Mouse (Mus musculus): Measurements from ENCODE around the gene Babam2. TPM values are rescaled to one million over a fixed set of nuclear protein-coding genes. Genes with fewer than 3 reads are reported as not detected.

Babam2 gene
- total and polyA plus RNA-seq, 2 experiments from 2014 or later = 30.9 to 58.9 TPM

DNA sequence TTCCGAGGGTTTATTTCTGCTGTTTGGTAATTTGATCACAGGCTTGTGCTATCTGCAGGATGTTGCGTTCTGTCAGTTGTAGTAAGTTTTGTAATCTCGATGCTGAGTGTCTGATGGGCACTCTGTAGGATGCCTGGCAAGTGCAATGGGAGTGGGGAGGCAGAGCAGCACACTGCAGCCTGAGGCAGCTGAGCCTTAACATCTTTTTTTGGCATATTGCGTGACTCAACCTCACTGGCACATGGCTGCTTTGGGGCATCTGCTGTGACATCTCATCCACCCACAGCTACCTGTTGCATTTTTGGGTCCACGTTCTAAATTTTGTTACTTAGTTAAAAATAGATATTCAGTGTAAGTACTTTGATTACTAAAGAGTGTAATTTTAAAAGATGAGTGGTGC, 7.5 kb downstream of the Babam2 start:
- WGBS = 88% methylated on average over 5 of the region's 5 CpGs
- H3K27me3 ChIP-seq (ENCODE audit: insufficient read depth, low read length) = no peaks in the 10 kb centered on the region
- TF ChIP-seq CTCF (IDR thresholded peaks at IDR 0.05) = no peak
- H3K27ac ChIP-seq (ENCODE audit: low read depth, low read length) = no peak overlapping the region
- no peaks in the 10 kb centered on the region for H3K9me3 ChIP-seq (ENCODE audit: low read length)
- no peak overlapping the region for H3K9ac ChIP-seq (replicated peaks; ENCODE audit: low read length, poor library complexity, severe bottlenecking)
- DNase-seq (ENCODE audit: low spot score) = no peak
- H3K4me2 ChIP-seq (ENCODE audit: low read depth, low read length, poor library complexity, severe bottlenecking) = no peak overlapping the region
- H3K36me3 ChIP-seq (ENCODE audit: insufficient read depth, low read length) = peaks cover 4% of the 10 kb centered on the region; the same call in 1 of the 2 replicates
- no peak for ATAC-seq (ENCODE audit: low FRiP score)
- no peaks in the 10 kb centered on the region for H3K4me1 ChIP-seq (ENCODE audit: insufficient read depth, low read length)
- H3K4me3 ChIP-seq (ENCODE audit: low read depth, low read length) = no peak overlapping the region

DNA sequence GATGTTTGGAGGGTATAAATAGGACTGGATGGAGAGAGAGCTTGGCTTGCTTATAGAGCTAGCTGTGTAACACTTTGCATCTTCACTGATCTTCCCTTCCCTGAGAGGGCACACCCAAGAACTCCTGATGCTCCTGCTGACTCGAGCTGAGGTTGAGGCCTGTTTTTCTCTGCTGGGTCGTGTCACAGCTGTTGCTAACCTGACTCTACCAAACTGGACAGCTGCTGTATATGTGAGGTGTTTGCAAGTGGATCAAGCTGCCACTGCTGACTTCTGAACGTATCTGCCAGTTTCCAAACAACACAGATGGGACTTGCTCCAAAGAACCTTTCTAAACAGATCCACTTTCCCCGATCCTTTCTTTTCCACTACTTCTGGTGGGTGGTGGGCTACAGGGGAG, 9.3 kb downstream of the Babam2 start:
- Histone ChIP-seq H3K9ac (replicated peaks; ENCODE audit: low read length, poor library complexity, severe bottlenecking) (no peak overlapping the region), H3K4me3 (ENCODE audit: low read depth, low read length) (no peak overlapping the region), H3K27me3 (ENCODE audit: insufficient read depth, low read length) (no peaks in the 10 kb centered on the region), H3K9me3 (ENCODE audit: low read length) (no peaks in the 10 kb centered on the region), H3K27ac (ENCODE audit: low read depth, low read length) (no peak overlapping the region), H3K4me1 (ENCODE audit: insufficient read depth, low read length) (no peaks in the 10 kb centered on the region), H3K36me3 (ENCODE audit: insufficient read depth, low read length) (peaks cover 4% of the 10 kb centered on the region; the same call in 1 of the 2 replicates), H3K4me2 (ENCODE audit: low read depth, low read length, poor library complexity, severe bottlenecking) (no peak overlapping the region)
- TF ChIP-seq CTCF (IDR thresholded peaks at IDR 0.05) = no peak
- no peak for ATAC-seq (ENCODE audit: low FRiP score)
- no peak for DNase-seq (ENCODE audit: low spot score)
- WGBS = 84% methylated on average over 4 of the region's 4 CpGs

DNA sequence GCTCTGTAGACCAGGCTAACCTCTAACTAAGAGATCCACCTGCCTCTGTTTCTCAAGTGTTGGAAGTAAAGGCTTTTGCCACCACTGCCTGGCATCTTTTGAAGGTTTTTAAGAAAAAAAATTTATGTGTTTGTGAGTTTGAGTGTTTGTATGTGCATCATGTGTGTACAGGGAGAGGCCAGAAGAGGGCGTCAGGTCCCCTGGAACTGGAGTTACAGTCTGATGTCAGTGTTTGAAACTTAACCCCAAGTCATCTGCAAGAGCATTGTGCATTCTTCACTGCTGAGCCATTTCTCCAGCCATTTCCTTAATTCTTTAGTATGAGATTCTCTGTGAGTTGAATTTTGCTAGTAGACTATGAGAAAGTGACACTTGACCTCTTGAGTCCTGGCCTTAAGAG, 11.9 kb downstream of the Babam2 start:
- Histone ChIP-seq H3K36me3 (ENCODE audit: insufficient read depth, low read length) (peaks cover 4% of the 10 kb centered on the region; the same call in 1 of the 2 replicates), H3K4me1 (ENCODE audit: insufficient read depth, low read length) (no peaks in the 10 kb centered on the region), H3K27ac (ENCODE audit: low read depth, low read length) (no peak overlapping the region), H3K9ac (replicated peaks; ENCODE audit: low read length, poor library complexity, severe bottlenecking) (no peak overlapping the region), H3K9me3 (ENCODE audit: low read length) (no peaks in the 10 kb centered on the region), H3K4me2 (ENCODE audit: low read depth, low read length, poor library complexity, severe bottlenecking) (no peak overlapping the region), H3K27me3 (ENCODE audit: insufficient read depth, low read length) (no peaks in the 10 kb centered on the region), H3K4me3 (ENCODE audit: low read depth, low read length) (no peak overlapping the region)
- ATAC-seq (ENCODE audit: low FRiP score) (no peak), DNase-seq (ENCODE audit: low spot score) (no peak)
- no peak for TF ChIP-seq CTCF (IDR thresholded peaks at IDR 0.05)
- WGBS = 82% methylated on average over 1 of the region's 1 CpGs

DNA sequence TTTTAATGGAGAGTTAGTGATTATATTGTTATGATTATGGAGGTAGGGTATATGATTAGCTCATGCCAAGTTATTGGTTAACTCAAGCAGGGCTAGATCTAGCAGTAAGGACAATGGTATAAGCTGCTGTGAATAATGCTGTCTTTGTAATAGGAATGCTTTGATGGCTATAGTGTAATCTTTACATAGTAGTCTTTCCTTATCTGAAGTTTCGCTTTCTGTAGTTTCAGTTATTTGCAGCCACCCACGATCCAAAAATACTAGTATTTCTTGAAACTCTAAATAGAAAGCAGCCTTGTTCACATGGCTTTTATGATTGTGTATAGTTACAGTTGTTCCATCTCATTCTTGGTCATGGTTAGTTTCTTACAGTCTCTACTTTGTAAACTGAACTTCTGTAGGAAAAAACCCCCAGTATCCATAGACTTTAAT, 15.8 kb downstream of the Babam2 start:
- no peak for DNase-seq (ENCODE audit: low spot score)
- no peak overlapping the region for H3K9ac ChIP-seq (replicated peaks; ENCODE audit: low read length, poor library complexity, severe bottlenecking)
- no peak for TF ChIP-seq CTCF (IDR thresholded peaks at IDR 0.05)
- H3K9me3 ChIP-seq (ENCODE audit: low read length) = no peaks in the 10 kb centered on the region
- H3K27me3 ChIP-seq (ENCODE audit: insufficient read depth, low read length) = no peaks in the 10 kb centered on the region
- H3K4me1 ChIP-seq (ENCODE audit: insufficient read depth, low read length) = no peaks in the 10 kb centered on the region
- whole genome bisulfite sequencing = 78% methylated on average over 2 of the region's 2 CpGs
- no peaks in the 10 kb centered on the region for H3K36me3 ChIP-seq (ENCODE audit: insufficient read depth, low read length)
- no peak for ATAC-seq (ENCODE audit: low FRiP score)
- no peak overlapping the region for H3K4me3 ChIP-seq (ENCODE audit: low read depth, low read length)
- H3K27ac ChIP-seq (ENCODE audit: low read depth, low read length) = no peak overlapping the region
- H3K4me2 ChIP-seq (ENCODE audit: low read depth, low read length, poor library complexity, severe bottlenecking) = no peak overlapping the region

GRCm38 (mm10) chr5:31713841-31714264, 16.4 kb downstream of the Babam2 start:
- Histone ChIP-seq H3K4me2 (ENCODE audit: low read depth, low read length, poor library complexity, severe bottlenecking) (no peak overlapping the region), H3K9me3 (ENCODE audit: low read length) (no peaks in the 10 kb centered on the region), H3K4me1 (ENCODE audit: insufficient read depth, low read length) (no peaks in the 10 kb centered on the region), H3K36me3 (ENCODE audit: insufficient read depth, low read length) (no peaks in the 10 kb centered on the region), H3K9ac (replicated peaks; ENCODE audit: low read length, poor library complexity, severe bottlenecking) (no peak overlapping the region), H3K27me3 (ENCODE audit: insufficient read depth, low read length) (no peaks in the 10 kb centered on the region), H3K4me3 (ENCODE audit: low read depth, low read length) (no peak overlapping the region), H3K27ac (ENCODE audit: low read depth, low read length) (no peak overlapping the region)
- no peak for ATAC-seq (ENCODE audit: low FRiP score)
- no peak for TF ChIP-seq CTCF (IDR thresholded peaks at IDR 0.05)
- no peak for DNase-seq (ENCODE audit: low spot score)
- WGBS = 77% methylated on average over 5 of the region's 5 CpGs

GRCm38 (mm10) chr5:31715486-31716150, 18.1 kb downstream of the Babam2 start:
- Histone ChIP-seq H3K9ac (replicated peaks; ENCODE audit: low read length, poor library complexity, severe bottlenecking) (no peak overlapping the region), H3K27me3 (ENCODE audit: insufficient read depth, low read length) (no peaks in the 10 kb centered on the region), H3K36me3 (ENCODE audit: insufficient read depth, low read length) (no peaks in the 10 kb centered on the region), H3K9me3 (ENCODE audit: low read length) (no peaks in the 10 kb centered on the region), H3K4me3 (ENCODE audit: low read depth, low read length) (no peak overlapping the region), H3K27ac (ENCODE audit: low read depth, low read length) (no peak overlapping the region), H3K4me1 (ENCODE audit: insufficient read depth, low read length) (no peaks in the 10 kb centered on the region), H3K4me2 (ENCODE audit: low read depth, low read length, poor library complexity, severe bottlenecking) (no peak overlapping the region)
- TF ChIP-seq CTCF (IDR thresholded peaks at IDR 0.05) = no peak
- DNase-seq (ENCODE audit: low spot score) (no peak), ATAC-seq (ENCODE audit: low FRiP score) (no peak)
- WGBS = 87% methylated on average over 4 of the region's 4 CpGs
